Mouse (Mus musculus): Measurements from ENCODE around the gene Fndc1.

Fndc1 gene

DNA sequence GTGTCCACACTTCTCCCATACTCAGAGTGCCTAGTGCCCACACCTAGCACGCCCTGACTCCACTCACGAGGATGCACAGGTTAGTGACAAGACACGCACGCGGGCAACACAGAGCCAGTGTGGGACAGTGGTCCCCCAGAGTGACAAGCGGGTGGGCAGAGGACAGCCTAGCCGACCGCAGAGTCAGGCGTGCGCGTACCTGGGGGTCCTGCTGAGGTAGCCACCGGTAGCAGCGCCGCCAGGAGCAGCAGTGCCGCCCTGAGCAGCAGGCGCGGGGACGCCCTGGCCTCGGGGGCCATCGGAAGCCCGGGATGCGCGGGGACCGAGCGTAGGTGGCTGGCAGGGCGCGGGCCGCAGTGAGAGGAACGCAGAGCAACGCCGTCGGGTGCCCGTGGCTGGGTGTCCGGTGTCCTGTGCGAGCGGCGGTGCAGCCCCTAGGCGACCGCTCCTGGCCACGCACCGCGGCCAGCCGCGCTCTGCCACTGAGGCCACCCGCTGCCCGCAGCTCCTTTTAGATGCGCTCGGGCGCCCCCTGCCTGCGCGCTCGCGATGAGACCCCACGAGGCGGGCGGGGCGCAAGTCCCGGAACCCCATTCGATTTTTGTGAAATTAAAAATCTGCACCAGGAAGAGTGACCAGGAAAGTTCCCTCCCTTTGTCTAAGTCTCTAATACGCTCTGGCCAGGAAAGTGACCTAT lies at the start of gene Fndc1:
Gene Fndc1 (minus strand): TSS at position 484 of the 697 bp plus-strand sequence.
- DNase-seq (ENCODE audit: low read depth) = peak; percentile 37

DNA sequence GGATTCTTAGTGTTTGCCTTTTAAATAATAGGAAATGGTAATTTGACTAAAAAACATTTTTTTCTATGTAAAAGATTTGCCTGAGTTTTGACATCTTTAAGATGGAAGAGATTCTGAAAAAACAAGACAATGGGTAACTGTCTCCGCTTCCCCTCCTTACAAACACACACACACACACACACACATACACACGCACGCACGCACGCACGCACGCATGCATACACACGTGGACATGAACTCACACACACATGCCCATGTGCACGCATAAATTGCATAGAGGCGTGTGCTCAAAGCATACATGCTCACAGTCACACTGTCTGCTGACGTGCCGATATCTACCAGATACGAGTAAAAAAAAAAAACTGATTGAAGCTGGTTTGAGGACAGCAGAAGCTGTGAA lies 49.4 kb upstream of the Fndc1 start:
- DNase-seq (ENCODE audit: low read depth) = peak; percentile 77

DNA sequence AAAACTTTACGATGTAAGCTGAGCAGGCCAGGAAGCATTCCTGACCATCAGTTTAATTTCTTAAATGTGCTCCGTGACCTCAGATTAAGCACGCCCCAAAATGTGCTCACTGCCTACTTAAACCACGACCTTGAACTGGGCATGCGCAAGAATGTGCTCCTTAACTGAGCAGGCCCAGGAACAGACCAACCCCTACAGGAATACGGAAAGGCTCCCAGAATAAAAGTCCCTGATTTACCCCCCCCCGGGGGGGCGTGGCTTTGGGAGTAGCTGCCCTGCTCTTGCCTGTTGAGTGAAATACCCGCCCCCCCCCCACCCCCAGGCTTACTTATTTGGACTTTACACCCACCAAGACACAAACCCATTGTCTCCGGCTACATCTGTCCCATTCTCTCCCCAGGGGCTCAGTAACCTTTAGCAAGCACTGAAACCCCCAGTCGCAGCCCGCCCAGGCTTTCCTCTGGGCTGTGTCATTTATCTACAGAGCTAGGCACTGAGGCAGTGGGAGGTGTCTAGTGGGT lies 48.9 kb upstream of the Fndc1 start:
- DNase-seq (ENCODE audit: low read depth) = peak; percentile 92

DNA sequence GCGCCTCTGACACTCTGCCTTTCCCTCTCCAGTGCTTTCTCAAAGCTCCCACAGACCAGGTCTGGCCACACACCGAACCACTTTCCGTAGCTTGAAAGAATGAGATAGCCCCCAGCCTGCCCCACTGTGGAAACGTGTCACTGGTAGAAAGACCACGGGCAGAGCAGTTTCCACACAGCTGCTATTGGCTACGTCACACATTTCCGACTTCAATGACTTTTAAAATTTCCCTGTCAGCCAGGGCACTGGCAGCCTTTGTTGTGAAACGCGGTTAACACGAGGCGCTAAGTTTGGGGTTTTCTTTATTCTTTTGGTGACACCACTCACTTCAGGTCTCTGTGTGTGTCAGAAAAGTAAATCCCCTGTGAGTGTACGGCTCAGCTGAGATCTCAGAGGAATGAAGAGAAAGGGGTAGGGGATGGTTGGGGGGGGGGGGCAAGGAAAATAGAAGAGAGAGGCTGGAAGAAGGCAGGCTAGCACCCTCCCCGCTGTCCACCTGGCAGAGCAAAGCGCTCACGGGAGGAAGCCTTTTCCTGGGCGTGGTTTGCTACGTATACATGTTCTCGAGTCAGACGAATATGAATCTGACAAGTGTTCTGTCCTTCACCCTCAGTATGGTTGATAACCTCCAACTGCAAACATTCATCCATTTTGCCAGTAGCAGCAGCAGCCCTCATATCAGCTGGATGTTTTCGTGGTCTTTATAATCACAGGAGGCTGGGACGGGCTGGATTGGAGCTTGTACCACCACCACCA lies 47.9 kb upstream of the Fndc1 start:
- DNase-seq (ENCODE audit: low read depth) = peak; percentile 96

DNA sequence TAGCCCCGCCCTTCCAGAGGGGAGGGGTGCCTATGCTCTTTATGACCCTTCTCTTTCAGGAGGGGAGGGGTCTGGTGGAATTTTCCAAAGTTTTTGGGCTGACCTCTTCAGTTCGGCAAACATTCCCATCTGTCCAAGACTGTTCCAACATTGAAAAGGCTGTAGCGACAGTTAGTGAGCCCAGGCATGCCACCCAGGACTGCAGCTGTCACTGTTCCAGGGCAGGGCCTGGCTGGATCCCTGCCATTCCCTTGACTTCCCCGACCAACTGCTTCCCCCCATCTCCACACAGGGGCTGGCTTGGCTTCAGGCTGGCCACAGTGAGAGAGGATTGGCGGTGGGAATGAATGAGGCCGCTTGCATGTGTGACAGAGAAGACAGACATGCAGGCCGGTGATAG lies 46.3 kb upstream of the Fndc1 start:
- no peak for DNase-seq (ENCODE audit: low read depth)

DNA sequence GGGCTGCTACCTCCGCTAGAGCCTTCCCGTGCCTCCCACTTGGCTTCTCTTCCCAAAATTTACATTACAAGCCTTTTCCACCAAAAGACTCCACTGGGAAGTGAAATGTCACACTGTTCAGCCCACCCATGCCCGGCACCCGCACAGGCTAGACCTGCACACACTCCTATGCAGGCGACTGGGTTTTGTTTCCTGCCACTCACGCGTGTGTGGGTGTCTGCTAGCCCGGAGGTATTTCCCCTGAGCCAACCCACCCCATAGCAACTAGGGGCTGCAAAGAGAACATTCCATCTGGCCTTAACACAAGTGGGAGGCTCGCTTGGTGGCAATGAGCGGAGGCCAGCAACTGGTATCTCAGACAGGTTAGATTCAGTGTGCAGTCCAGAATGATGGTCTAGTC lies 44.7 kb upstream of the Fndc1 start:
- peak; percentile 83 for DNase-seq (ENCODE audit: low read depth)

DNA sequence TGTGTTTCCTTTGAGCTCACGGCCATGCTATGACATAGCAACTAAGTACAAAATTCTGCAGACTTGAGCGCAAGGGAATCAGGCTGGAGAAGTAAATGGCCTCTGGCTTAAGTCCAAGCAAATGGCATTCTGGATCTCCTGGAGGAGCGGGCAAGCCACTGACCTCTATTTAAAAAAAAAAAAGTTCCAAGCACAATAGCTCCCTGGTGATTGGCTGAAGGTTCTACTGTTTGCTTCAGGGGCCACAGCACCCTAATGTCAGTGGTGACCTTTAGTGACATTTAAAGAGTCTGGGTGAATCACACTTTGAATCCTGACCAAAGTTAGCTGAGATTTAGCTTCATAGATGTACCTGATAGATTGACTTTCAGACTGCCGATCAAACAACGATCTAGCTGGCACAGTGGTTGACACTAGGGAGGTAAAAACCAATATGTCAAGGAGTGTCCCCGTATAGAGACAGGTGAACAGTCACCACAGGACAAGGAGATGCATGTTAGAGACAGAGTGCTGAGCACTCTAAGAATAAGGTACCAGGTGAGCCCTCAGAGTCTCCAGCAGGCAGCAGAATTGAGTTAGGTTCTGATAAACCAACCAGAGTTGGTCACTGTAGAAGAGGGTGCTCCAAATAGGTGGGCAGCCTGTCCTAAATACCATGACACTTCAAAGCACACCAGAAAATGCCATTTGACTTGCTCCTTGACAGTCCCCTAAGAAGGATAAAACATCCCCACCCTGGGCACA lies 43.9 kb upstream of the Fndc1 start:
- DNase-seq (ENCODE audit: low read depth) = peak; percentile 63

DNA sequence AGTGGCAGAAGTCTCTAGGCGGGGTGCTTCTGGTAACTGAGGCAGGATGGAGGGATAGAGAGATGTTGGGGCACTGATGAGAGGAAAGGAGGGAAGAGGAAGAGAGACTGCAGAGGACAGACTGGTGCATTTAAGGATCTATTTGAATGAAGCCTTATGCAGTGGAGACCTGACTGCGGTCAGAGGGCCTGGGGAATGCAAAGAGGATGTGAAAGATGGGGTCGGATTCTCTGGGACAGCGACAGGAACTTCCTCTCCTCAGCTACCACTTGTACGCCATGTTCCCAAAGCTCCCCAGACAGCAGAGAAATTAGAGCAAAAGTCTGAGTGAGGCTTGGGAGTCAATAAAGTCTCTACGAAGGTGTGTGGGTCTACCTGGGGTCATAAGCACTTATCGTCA lies 42.0 kb upstream of the Fndc1 start:
- peak; percentile 40 for DNase-seq (ENCODE audit: low read depth)

DNA sequence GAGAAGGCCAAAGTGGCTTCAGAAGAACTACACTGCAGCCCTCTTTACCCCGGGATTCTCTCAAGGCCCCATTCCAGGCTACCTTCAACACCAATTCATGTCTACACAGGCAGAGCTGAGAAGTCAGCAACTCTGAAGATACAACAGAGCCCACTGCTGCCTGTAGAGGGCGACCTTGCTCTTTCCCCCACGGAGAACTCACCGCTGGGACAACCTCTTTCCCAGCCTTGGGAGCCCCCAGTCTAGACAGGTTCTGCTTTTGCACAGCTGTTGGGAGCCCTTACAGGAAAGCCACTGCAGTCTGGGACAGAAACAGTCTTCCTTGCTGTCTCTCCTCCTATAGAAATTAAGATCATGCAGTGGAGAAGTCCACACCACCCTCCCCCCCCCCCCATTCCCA lies 41.5 kb upstream of the Fndc1 start:
- peak; percentile 85 for DNase-seq (ENCODE audit: low read depth)

DNA sequence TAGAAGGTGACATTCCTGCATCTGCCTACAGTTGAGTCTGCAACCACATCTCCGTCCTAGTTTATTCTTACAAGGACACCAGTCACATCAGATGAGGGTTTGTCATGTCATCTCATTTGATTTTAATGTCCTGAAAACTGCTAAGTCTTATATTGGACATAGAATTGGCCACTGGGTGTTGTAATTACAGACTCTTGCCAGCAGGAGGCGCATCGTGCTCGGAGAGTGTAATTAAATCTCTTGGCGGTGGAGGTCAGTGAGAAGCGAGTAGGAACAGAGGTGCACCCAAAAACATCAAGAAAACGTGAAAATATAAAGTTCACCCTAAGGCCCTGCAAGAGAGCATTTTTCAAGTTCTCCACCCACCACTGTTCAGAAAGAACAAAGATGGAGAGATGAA lies 37.6 kb upstream of the Fndc1 start:
- peak; percentile 89 for DNase-seq (ENCODE audit: low read depth)

DNA sequence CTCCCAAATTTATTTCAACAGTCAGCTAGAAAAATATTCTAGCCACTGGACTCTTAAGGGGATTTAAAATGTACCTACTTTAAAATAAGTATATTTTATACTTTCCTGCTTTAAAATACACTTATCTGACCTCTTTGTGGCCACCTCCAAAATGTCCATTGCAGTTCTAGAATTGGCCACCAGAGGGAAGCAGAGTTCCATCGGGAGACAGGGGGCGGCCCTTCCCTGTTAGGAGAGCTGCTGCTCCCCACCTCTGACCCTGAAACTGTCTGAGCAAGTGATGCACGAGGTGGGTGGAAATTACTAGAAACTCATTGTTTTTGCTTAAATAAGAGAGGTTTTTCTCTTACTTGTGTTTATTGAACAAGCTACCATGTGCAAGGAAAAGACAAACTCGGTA lies 36.6 kb upstream of the Fndc1 start:
- DNase-seq (ENCODE audit: low read depth) = peak; percentile 89

DNA sequence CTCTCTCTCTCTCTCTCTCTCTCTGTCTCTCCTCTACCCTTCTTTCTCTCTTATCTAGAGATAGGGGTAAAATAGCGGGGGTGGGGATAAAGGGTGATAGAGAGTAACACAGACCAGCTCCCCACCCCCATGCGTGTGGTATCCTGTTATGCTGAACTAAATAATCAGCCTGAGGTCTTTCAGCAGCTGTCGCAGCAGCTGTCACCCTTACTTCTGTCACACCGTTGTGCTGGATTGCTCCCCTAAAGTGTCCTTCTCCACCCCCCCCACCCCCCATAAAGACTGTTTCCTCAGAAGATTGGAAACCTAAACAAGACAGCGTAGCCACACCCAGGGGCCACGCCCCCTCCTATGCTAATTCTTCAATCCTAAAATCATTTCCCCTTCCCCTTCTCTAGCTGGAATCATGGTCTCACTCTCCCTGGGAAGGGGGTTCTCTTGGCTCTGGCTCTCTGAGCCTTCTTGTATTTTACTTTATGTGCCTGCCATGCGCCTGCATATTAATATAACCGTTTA lies 33.8 kb upstream of the Fndc1 start:
- peak; percentile 36 for DNase-seq (ENCODE audit: low read depth)

DNA sequence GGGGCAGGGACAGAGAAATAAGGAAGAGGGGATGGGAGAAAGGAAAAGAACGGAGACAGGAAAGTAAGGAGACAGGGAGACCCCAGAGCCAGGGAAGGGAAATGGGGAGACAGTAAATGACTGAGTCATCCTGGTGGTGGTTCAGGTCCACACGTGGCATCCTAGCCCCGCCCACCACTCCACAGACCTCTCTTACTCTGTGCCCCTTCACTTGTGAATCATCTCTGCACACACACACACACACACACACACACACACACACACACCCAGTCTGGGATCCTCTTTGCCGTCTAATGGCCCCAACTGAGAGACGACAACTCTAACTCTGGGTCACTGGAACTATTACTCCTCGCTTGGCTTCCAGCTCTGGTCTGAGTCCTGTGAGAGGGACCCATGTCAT lies 30.6 kb upstream of the Fndc1 start:
- DNase-seq (ENCODE audit: low read depth) = no peak

DNA sequence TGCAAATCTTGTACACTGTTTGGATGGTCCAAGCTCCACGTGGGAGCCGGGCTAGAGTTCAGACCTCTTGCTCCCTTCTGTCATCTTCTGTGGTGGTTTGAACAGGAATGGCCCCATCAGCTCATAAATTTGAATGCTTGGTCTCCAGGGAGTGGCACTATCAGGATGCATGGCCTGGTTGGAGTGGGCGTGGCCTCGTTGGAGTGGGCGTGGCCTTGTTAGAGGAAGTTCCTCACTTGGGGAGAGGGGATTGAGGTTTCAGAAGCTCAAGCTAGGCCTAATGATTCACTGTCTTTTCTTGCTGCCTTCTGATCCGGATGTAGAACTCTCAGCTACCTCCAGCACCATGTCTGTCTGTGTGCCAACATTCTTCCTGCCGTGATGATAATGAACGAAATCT lies 28.7 kb upstream of the Fndc1 start:
- DNase-seq (ENCODE audit: low read depth) = peak; percentile 19

DNA sequence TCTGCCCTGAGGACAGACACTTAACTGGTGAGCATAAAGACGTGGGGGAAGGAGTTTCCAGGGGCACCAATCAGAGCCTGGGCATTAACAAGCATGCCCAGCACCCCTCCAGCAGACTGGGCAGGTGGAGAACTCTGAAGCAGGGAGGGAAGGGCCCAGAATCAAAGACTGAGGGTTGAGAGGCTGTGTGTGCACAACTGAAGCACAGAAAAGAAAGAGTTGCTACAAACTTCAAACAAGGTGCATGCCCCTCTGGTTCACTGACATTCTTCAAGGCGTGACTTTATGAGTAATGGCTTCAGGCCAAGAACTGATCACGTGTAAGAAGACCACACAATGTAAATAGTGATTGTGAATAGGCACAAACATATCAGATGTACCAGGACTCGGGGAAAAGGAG lies 24.9 kb upstream of the Fndc1 start:
- no peak for DNase-seq (ENCODE audit: low read depth)

DNA sequence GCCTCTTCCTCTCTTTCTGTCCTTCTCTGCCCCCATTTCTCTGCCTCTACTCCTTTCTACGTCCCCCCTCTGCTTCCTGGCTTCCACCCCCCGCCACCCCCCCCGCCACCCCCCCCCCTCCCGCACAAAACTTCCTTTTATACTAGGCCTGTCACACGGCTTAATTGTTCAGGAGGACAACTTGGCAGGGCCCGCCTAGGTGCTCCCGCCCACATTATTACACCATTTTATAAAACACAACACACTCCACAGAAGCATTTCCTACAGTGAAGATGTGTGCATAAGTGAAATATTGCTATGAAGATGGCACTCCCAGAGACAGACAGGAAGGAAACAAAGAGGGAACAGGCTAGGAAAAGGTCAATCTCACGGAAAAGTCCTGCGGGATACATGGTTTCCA lies 24.4 kb upstream of the Fndc1 start:
- no peak for DNase-seq (ENCODE audit: low read depth)

DNA sequence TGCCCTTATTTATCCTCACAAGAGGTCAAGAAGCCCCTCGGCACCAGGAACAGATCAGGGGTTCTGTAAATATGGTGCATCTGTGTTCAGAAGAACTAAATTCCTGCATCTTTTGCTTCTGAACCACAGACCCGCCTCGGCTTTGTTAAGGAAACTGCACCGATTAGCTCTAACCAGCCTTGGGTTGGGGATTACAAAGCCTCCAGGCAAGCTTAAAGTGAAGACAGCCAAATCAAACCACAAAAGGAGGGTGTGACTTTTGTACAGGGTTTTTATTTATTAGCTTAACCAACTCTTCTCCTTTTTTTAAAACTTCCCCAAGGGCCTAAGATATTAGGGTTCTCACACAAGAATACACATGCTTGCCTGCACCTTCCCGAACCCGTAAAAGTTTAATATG lies 23.1 kb upstream of the Fndc1 start:
- DNase-seq (ENCODE audit: low read depth) = no peak

DNA sequence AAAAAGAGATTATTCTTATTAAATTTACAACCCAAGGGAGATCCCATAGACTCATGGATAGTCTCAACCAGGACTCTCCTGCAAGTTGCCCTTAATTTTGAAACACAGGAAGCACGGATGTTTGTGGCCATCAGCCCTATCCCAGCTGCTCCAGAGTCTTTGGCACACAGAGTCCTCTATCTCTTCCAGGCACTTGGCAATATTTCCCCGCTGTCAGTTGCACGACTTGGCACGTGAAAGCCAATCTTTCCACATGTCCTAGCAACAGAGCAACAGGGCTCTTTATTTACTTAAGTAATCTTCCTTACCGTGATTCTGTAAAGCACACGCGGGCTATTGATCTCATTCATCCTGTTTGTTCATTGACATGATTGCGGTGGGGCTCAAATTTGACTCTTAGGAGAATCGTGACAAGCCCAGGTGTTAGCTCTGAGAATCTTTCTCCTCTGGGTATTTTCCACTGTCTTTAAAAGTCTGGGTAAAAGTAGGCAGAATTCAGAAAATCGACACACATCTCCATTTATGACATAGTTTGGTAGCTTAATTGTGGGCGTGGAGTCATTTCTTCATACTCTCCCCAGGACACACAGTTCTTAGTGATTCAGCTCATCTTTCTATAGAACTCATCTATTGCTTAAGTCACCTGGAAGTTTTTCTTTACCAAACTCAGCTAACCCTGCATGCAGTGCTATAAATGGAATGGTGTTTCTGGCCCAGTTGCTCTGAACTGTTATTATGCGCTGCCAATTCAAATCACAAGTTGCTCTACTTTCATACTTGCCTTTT lies 13.6 kb upstream of the Fndc1 start:
- DNase-seq (ENCODE audit: low read depth) = no peak

DNA sequence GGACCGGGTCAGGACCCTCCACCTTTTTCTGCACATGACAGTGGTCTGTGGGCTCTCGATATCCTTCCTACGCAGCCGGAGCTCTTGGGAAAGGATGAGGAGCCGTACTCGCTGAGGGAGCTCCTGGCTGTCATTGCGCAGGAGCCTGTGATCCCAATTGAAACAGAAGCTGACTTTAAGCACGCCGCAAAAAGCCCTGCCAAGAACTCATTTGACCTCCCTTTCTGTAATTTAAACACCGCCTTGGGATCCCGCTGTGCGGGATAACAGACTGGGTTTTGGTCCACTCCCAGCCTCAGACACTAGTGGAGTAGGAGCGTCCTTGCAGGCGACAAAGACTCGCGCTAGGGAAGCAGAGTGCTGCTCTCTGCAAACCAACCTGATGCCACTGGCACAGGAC lies 484 bp upstream of the Fndc1 start:
- no peak for DNase-seq (ENCODE audit: low read depth)

DNA sequence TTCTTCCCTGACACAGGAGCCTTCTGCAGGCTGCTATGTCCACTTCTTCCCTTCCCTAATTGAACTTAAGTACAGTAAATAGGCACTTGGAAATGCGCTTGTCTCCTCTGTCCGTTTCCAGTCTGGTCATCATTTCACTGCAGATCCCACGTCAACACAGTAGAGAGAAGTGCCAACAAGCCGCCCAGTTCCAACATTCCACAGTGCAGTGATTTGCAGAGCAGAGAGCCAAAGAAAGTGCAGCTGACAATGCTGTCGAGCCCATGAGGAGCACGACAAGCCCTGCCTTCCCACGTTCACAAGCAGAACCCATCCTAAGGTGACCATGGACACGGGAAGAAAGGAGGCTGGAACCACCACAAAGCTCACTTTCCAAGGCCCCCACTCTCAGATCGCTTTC lies 1.7 kb downstream of the Fndc1 start:
- DNase-seq (ENCODE audit: low read depth) = no peak

DNA sequence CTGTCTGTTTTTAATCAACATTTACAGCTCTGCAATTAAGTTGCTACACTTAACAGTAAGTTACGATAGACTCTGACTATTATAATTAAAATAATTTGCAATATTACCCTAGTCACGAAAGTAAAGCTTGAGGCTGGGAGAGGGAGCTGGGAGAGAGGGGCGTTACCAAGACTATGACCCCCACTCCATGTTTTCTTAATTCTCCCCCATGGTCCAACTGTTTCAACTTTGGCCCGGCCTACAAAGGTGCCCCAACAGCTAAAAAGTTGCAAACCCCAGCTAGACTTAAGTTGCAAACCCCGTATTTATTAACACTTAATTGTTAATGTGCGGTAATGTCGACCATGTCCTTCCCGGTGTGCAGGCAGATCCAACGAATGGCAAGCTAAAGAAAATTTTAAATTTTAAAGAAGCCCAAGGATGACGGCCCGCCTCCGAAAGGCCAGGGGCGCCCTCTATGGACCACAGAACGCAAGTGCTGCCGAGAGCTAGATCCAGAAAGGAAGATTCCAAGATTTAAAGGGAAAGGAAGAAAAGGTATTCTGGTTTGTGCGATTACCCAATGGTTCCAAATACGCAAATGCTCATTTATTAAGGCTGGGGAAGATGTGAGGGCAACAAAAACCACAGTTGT lies 5.4 kb downstream of the Fndc1 start:
- DNase-seq (ENCODE audit: low read depth) = peak; percentile 27
